ENCODE assay signal across 5 mouse cellular contexts in the genomic region with DNA sequence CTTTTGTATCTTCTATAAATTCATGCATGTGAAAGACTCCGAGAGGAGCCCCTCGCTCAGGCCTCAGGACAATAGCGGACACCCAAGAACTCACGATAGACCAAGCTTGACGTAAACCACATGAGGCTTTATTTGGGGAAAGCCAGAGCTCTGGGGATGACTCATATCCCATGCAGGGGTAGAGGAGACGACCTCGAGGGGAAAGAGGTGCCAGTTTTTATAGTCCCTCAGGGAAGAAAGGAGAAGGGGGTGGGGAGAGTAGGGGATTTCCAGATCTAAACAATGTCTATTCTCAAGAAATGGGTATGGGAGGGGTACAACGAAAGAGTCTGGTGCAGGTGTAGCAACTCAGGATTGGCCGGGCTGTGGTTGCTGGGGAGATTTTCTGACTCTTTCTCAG. TPM values are rescaled to one million over a fixed set of nuclear protein-coding genes. Genes with fewer than 3 reads are reported as not detected.
DNase-seq lines count a peak whose midpoint lies in the region; TF ChIP-seq lines count a peak whose summit lies in the region.
"Not testable (repeated sequence)": the region's sequence is repeated elsewhere in the genome, so short reads cannot be mapped to it uniquely, and the experiment has no call there.
"Had no signal": no experiment of that assay in that cellular context is flagged by ENCODE, and none has a peak within 500 bp of the region (broad histone marks: within the 10 kb centered on the region; RNA-seq: fewer than 3 reads in every experiment).

No protein-coding gene starts in this region.

- H3K27ac ChIP-seq in CH12.LX (ENCODE audit: insufficient read depth, low read depth), result not testable (repeated sequence)

- not testable (repeated sequence) for TF ChIP-seq POLR2A in CH12.LX (IDR thresholded peaks at IDR 0.05; ENCODE audit: low read depth, low read length)

- H3K4me2 ChIP-seq in CH12.LX (ENCODE audit: insufficient read depth, low read depth, poor library complexity, severe bottlenecking), result not testable (repeated sequence)

- TF ChIP-seq CTCF in CH12.LX (conservative IDR thresholded peaks at IDR 0.05 in 1 of 2, IDR thresholded peaks at IDR 0.05 in 1 of 2; ENCODE audit: low read depth in 2 of 2, low read length in 2 of 2), result not testable (repeated sequence)

- in situ Hi-C loops in CH12.LX (cut with MboI; ENCODE audit: low pct_ligation_motif_present, low pct_unique_long_range_greater_than_20kb, low sequenced_read_pairs), result not testable (repeated sequence)

- peaks cover 2 to 35% of the 10 kb centered on the region in 2 experiments; a peak in 3 of 4 replicates for H3K4me1 ChIP-seq in CH12.LX (ENCODE audit: control insufficient read depth in 1 of 2, insufficient read depth in 2 of 2)

- not testable (repeated sequence) for H3K9ac ChIP-seq in CH12.LX (ENCODE audit: insufficient read depth, low read depth)

- TF ChIP-seq EP300 in CH12.LX (IDR thresholded peaks at IDR 0.05; ENCODE audit: low read length), result peak; percentile 62

- dilution Hi-C loops in CH12.LX (cut with MboI; ENCODE audit: extremely low pct_ligation_motif_present, extremely low pct_unique_long_range_greater_than_20kb, low sequenced_read_pairs), result not testable (repeated sequence)

- not testable (repeated sequence) for H3K4me3 ChIP-seq in CH12.LX (replicated peaks in 1 of 3; ENCODE audit: low read depth in 2 of 3, low read length in 2 of 3, poor library complexity in 1 of 3)

- not testable (repeated sequence) for TF ChIP-seq RAD21 in CH12.LX (IDR thresholded peaks at IDR 0.05; ENCODE audit: low read depth, low read length)

- not testable (repeated sequence) for H3K27me3 ChIP-seq in CH12.LX (replicated peaks)

- H3K36me3 ChIP-seq in CH12.LX (replicated peaks in 1 of 2; ENCODE audit: control insufficient read depth in 1 of 2, insufficient read depth in 1 of 2, low read length in 1 of 2), result not testable (repeated sequence)

- DNase-seq in 3T3-L1 (ENCODE audit: low read depth, low spot score), result peak; percentile 19
- DNase-seq in CH12.LX (ENCODE audit: extremely low read depth), result peak; percentile 91
- peak; percentile 42 for DNase-seq in heart, adult 11 months
- DNase-seq in induced T-regulatory cell, adult 2 months (ENCODE audit: low read depth), result peak; percentile 21

- H3K79me2 ChIP-seq in CH12.LX (replicated peaks; ENCODE audit: control insufficient read depth, extremely low read depth, insufficient read depth, poor library complexity, severe bottlenecking), result not testable (repeated sequence)

- H3K9me3 ChIP-seq in CH12.LX (replicated peaks; ENCODE audit: low read length), result not testable (repeated sequence)

TF ChIP-seq in CH12.LX, 34 proteins besides CTCF, POLR2A, EP300 and RAD21:
- TF ChIP-seq JUND (conservative IDR thresholded peaks at IDR 0.05; ENCODE audit: low read depth, low read length), result peak; percentile 72
- peak; percentile 57 for TF ChIP-seq BHLHE40 (IDR thresholded peaks at IDR 0.05; ENCODE audit: low read depth, low read length)
- 0 out of 2 replicates have a peak, but pooled peaks have one; percentile 31 for TF ChIP-seq JUN (IDR thresholded peaks at IDR 0.05; ENCODE audit: insufficient read depth, low read depth, low read length)
- TF ChIP-seq IRF4 (IDR thresholded peaks at IDR 0.05; ENCODE audit: low read depth, low read length), result peak; percentile 81
- peak; percentile 78 for TF ChIP-seq CHD2 (IDR thresholded peaks at IDR 0.05; ENCODE audit: low read length)
- peak; percentile 45; the same call in 1 of the 2 replicates for TF ChIP-seq TCF12 (IDR thresholded peaks at IDR 0.05; ENCODE audit: low read depth, low read length)
- peak; percentile 77 for TF ChIP-seq MEF2A (IDR thresholded peaks at IDR 0.05; ENCODE audit: borderline replicate concordance, low read depth, low read length)
- TF ChIP-seq ETS1 (conservative IDR thresholded peaks at IDR 0.05; ENCODE audit: low read depth, low read length), result peak; percentile 75

RNA-seq across cellular contexts. Expression of a gene that starts 18.0 kb away (rescaled TPM):
- total RNA-seq in CH12.LX (2012; rRNA removed), result 30.0 TPM in 2 replicates
- 28.1 and 28.3 TPM in 2 replicates for total RNA-seq in CH12.LX (2014; rRNA removed)
- polyA plus RNA-seq in CH12.LX (2012; ENCODE audit: insufficient read length, low read depth), result 31.2 and 33.9 TPM in 2 replicates
- polyA plus RNA-seq: G1E had no signal

RNA-seq across cellular contexts. Expression of a gene that starts 48.5 kb away (rescaled TPM):
- total RNA-seq in CH12.LX (2012; rRNA removed), result 2.2 and 3.3 TPM in 2 replicates
- total RNA-seq in CH12.LX (2014; rRNA removed), result 4.1 and 4.4 TPM in 2 replicates
- 3.6 and 4.8 TPM in 2 replicates for polyA plus RNA-seq in CH12.LX (2012; ENCODE audit: insufficient read length, low read depth)

Comparison
In these comparisons a context has a peak if more than half of its experiments do, and no peak if none do; other contexts are left out.
1. DNase-seq: peak in every context shown above with its lines; median percentile 91 in CH12.LX; 42 in heart, adult 11 months; 21 in induced T-regulatory cell, adult 2 months; 19 in 3T3-L1.